8 mouse cellular contexts compared by ENCODE assay signal in the genomic region with DNA sequence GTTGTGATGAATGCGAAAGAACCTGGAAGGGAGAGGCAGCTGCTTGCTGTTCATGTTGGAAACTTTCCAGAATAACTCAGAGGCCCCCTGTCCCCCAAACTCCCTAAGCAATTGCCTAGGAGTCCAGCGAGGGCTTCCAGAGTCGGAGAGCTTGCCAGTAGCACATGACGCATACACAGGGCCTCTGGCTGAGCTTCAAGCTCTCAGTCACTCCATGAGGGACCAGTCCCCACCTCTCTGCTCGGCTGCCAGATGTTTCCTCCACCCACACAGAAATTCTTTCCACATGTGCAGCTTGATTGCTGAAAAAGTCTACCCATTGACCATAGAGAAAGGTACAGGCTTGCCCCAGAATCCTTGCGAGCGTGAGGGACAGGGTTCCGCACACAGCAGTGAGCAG.
DNase-seq lines count a peak whose midpoint lies in the region; ATAC-seq lines count a peak whose summit lies in the region.

No protein-coding gene starts in this region.

- 53% methylated on average over 8 of the region's 8 CpGs for WGBS in forebrain, embryonic 14.5 days
- WGBS in forebrain, embryonic 12.5 days: 73% methylated on average over 8 of the region's 8 CpGs
- WGBS in embryonic facial prominence, embryonic 12.5 days: 25% methylated on average over 8 of the region's 8 CpGs
- WGBS in limb, embryonic 13.5 days: 13% methylated on average over 8 of the region's 8 CpGs

- no peak overlapping the region for H3K9ac ChIP-seq in forebrain, embryonic 14.5 days (ENCODE audit: low read length)
- H3K9ac ChIP-seq in forebrain, embryonic 12.5 days: no peak overlapping the region
- no peak overlapping the region for H3K9ac ChIP-seq in embryonic facial prominence, embryonic 12.5 days
- no peak overlapping the region for H3K9ac ChIP-seq in limb, embryonic 13.5 days

- intact Hi-C loops in heart, postnatal 14 days (cut with DNase I): no loop called here

- peak; percentile 78 for ATAC-seq in forebrain, embryonic 14.5 days
- ATAC-seq in forebrain, embryonic 12.5 days (ENCODE audit: low FRiP score): no peak
- peak; percentile 86 for ATAC-seq in embryonic facial prominence, embryonic 12.5 days (ENCODE audit: insufficient number of reproducible peaks, insufficient read depth, low FRiP score, low TSS enrichment)
- ATAC-seq in limb, embryonic 13.5 days (ENCODE audit: low FRiP score, low read depth): peak; percentile 94

- H3K9me3 ChIP-seq in forebrain, embryonic 14.5 days (replicated peaks; ENCODE audit: control insufficient read depth, low read length): no peaks in the 10 kb centered on the region
- H3K9me3 ChIP-seq in forebrain, embryonic 12.5 days: no peaks in the 10 kb centered on the region
- H3K9me3 ChIP-seq in embryonic facial prominence, embryonic 12.5 days: no peaks in the 10 kb centered on the region
- no peaks in the 10 kb centered on the region for H3K9me3 ChIP-seq in limb, embryonic 13.5 days

- no peak overlapping the region for H3K4me3 ChIP-seq in forebrain, embryonic 14.5 days (ENCODE audit: low read depth, low read length)
- H3K4me3 ChIP-seq in forebrain, embryonic 12.5 days (replicated peaks): no peak overlapping the region
- no peak overlapping the region for H3K4me3 ChIP-seq in embryonic facial prominence, embryonic 12.5 days
- H3K4me3 ChIP-seq in limb, embryonic 13.5 days: no peak overlapping the region

- H3K27ac ChIP-seq in forebrain, embryonic 14.5 days (ENCODE audit: low read depth, low read length): no peak overlapping the region
- no peak overlapping the region for H3K27ac ChIP-seq in forebrain, embryonic 12.5 days
- H3K27ac ChIP-seq in embryonic facial prominence, embryonic 12.5 days: peak overlapping the region; percentile 63
- peak overlapping the region; percentile 79; the same call in 1 of the 2 replicates for H3K27ac ChIP-seq in limb, embryonic 13.5 days

- H3K4me2 ChIP-seq in forebrain, embryonic 14.5 days (ENCODE audit: low read length): no peak overlapping the region
- H3K4me2 ChIP-seq in forebrain, embryonic 12.5 days: no peak overlapping the region
- peak overlapping the region; percentile 4; the same call in 1 of the 2 replicates for H3K4me2 ChIP-seq in embryonic facial prominence, embryonic 12.5 days (replicated peaks)
- peak overlapping the region; percentile 43 for H3K4me2 ChIP-seq in limb, embryonic 13.5 days (replicated peaks)

- no peaks in the 10 kb centered on the region for H3K36me3 ChIP-seq in forebrain, embryonic 14.5 days (ENCODE audit: control insufficient read depth, insufficient read depth, low read length)
- H3K36me3 ChIP-seq in forebrain, embryonic 12.5 days (replicated peaks): no peaks in the 10 kb centered on the region
- H3K36me3 ChIP-seq in embryonic facial prominence, embryonic 12.5 days: no peaks in the 10 kb centered on the region
- no peaks in the 10 kb centered on the region for H3K36me3 ChIP-seq in limb, embryonic 13.5 days

- H3K4me1 ChIP-seq in forebrain, embryonic 14.5 days (ENCODE audit: control insufficient read depth, insufficient read depth, low read length): peaks cover 7% of the 10 kb centered on the region
- 0 out of 2 replicates have a peak, but pooled peaks cover 5% of the 10 kb centered on the region for H3K4me1 ChIP-seq in forebrain, embryonic 12.5 days
- H3K4me1 ChIP-seq in embryonic facial prominence, embryonic 12.5 days: peaks cover 31% of the 10 kb centered on the region
- H3K4me1 ChIP-seq in limb, embryonic 13.5 days: peaks cover 62% of the 10 kb centered on the region

- no peaks in the 10 kb centered on the region for H3K27me3 ChIP-seq in forebrain, embryonic 14.5 days (replicated peaks; ENCODE audit: control insufficient read depth, insufficient read depth, low read length)
- no peaks in the 10 kb centered on the region for H3K27me3 ChIP-seq in forebrain, embryonic 12.5 days
- H3K27me3 ChIP-seq in embryonic facial prominence, embryonic 12.5 days: no peaks in the 10 kb centered on the region
- H3K27me3 ChIP-seq in limb, embryonic 13.5 days: no peaks in the 10 kb centered on the region

- DNase-seq in forebrain, embryonic 14.5 days (ENCODE audit: low spot score): peak; percentile 74
- DNase-seq in 3T3-L1 (ENCODE audit: low read depth, low spot score): peak; percentile 100
- DNase-seq in heart, postnatal 14 days: peak; percentile 80 to 84
- DNase-seq in thymus, postnatal 14 days: peak; percentile 23
- no peak for DNase-seq in right cerebral cortex, adult 2 months (ENCODE audit: low spot score in 2 of 2)

Comparison
In these comparisons a context has a peak if more than half of its experiments do, and no peak if none do; other contexts are left out.
1. DNase-seq: peak in forebrain, embryonic 14.5 days (single experiment), 3T3-L1 (single experiment), heart, postnatal 14 days (2 of 2) and thymus, postnatal 14 days (single experiment); none in right cerebral cortex, adult 2 months (0 of 2).
2. H3K27ac ChIP-seq: peak in embryonic facial prominence, embryonic 12.5 days (single experiment) and limb, embryonic 13.5 days (single experiment); none in forebrain, embryonic 14.5 days (single experiment) and forebrain, embryonic 12.5 days (single experiment).
3. H3K4me2 ChIP-seq: peak in embryonic facial prominence, embryonic 12.5 days (single experiment) and limb, embryonic 13.5 days (single experiment); none in forebrain, embryonic 14.5 days (single experiment) and forebrain, embryonic 12.5 days (single experiment).